Mouse (Mus musculus): ENCODE measurements around the gene Sh3bp5.

GRCm38 (mm10) chr14:31322191-31322590 is 113.7 kb downstream of the Sh3bp5 start:
- TF ChIP-seq CTCF (IDR thresholded peaks at IDR 0.05 in 2 of 3, conservative IDR thresholded peaks at IDR 0.05 in 1 of 3; ENCODE audit: control insufficient read depth in 1 of 3, insufficient read depth in 1 of 3, low read depth in 2 of 3, low read length in 3 of 3, poor library complexity in 1 of 3, severe bottlenecking in 1 of 3) (no peak), SMC3 (IDR thresholded peaks at IDR 0.05; ENCODE audit: low read depth, low read length) (no peak), TCF12 (IDR thresholded peaks at IDR 0.05; ENCODE audit: low read depth, low read length) (no peak)

All from MEL (cell line).